Mouse (Mus musculus) thymus, adult 2 months (tissue): ENCODE results near the gene Ift81. TPM values are rescaled to one million over a fixed set of nuclear protein-coding genes. Genes with fewer than 3 reads are reported as not detected.
A peak's percentile ranks its signal among the peaks of the same experiment; 100 is the strongest.

ENCODE experiments used
- DNase-seq: peaks from one replicate; pipeline ENCODE4 v3.0.0; 2021
- H3K27ac ChIP-seq: fragments of 200-500 bp; 2 replicates; pipeline ENCODE4 v1.5.1; 2012; ENCODE audit warnings: low read length, control low read depth; ENCODE audit not compliant: control insufficient read depth, insufficient read depth
- H3K27me3 ChIP-seq: fragments of 200-500 bp; 2 replicates; pipeline ENCODE4 v1.6.1; 2012; ENCODE audit warnings: mild to moderate bottlenecking, low read length, moderate library complexity, mixed read lengths; ENCODE audit not compliant: control insufficient read depth, insufficient read depth
- H3K36me3 ChIP-seq: fragments of 200-500 bp; 2 replicates; pipeline ENCODE4 v1.6.1; 2012; ENCODE audit warnings: mild to moderate bottlenecking, low read length, moderate library complexity; ENCODE audit not compliant: control insufficient read depth, insufficient read depth
- H3K4me1 ChIP-seq: fragments of 200-500 bp; replicated peaks from 2 replicates; pipeline ENCODE4 v1.6.1; 2012; ENCODE audit warnings: low read length; ENCODE audit not compliant: control insufficient read depth, insufficient read depth
- H3K4me3 ChIP-seq: fragments of 200-500 bp; 2 replicates; pipeline ENCODE4 v1.5.1; 2012; ENCODE audit warnings: mild to moderate bottlenecking, low read length, control low read depth, moderate library complexity; ENCODE audit not compliant: control insufficient read depth, insufficient read depth
- CTCF ChIP-seq: fragments of 200-500 bp; IDR thresholded peaks from 2 replicates; pipeline ENCODE4 v1.5.1; 2012; ENCODE audit warnings: mild to moderate bottlenecking, control low read depth, low read length, moderate library complexity, borderline replicate concordance; ENCODE audit not compliant: control insufficient read depth, poor library complexity, insufficient read depth; ENCODE audit errors: extremely low read depth
- POLR2A ChIP-seq: fragments of 200-500 bp; IDR thresholded peaks from 2 replicates; pipeline ENCODE4 v1.6.1; 2012; ENCODE audit warnings: mild to moderate bottlenecking, low read length, control low read depth, moderate library complexity; ENCODE audit not compliant: control insufficient read depth, poor library complexity, insufficient read depth; ENCODE audit errors: extremely low read depth
- WGBS: fragments of 180-500 bp; shearing (Covaris S2); methylation state at CpG from one replicate; pipeline ENCODE4 v1.1.7; 2018; 5-methylcytosine and 5-hydroxymethylcytosine counted together
- polyA plus RNA-seq: library from polyadenylated mRNA; depleted of rRNA; stranded (reverse); fragments of >200 nt; gene quantifications from 2 replicates; pipeline ENCODE4 v1.2.3, GENCODE M21; 2012; rRNA removed

Ift81 gene
- polyA plus RNA-seq, result 0.52 and 1.6 TPM in 2 replicates

- peak; percentile 38; the same call in 1 of the 2 replicates for TF ChIP-seq CTCF
- TF ChIP-seq POLR2A, result 0 out of 2 replicates have a peak, but pooled peaks have one; percentile 40
- DNase-seq, result peak; percentile 97
- Histone ChIP-seq H3K27ac (no peak within 1 kb of the TSS), H3K36me3 (no peaks in the 10 kb centered on the region), H3K4me1 (peaks cover 7% of the 10 kb centered on the region), H3K27me3 (no peaks in the 10 kb centered on the region), H3K4me3 (peak within 1 kb of the TSS; percentile 62)
- 5% methylated on average over 67 of the region's 67 CpGs for WGBS
These were observed at the start of gene Ift81 for GRCm38 (mm10) chr5:122613908-122614732. Gene Ift81, minus strand, starts transcription at chr5:122614518.

- no peak overlapping the region for H3K4me3 ChIP-seq
- no peaks in the 10 kb centered on the region for H3K36me3 ChIP-seq
- H3K4me1 ChIP-seq, result no peaks in the 10 kb centered on the region
- no peaks in the 10 kb centered on the region for H3K27me3 ChIP-seq
- DNase-seq, result no peak
- 97% methylated on average over 6 of the region's 6 CpGs for WGBS
- H3K27ac ChIP-seq, result no peak overlapping the region
- no peak for TF ChIP-seq CTCF
- no peak for TF ChIP-seq POLR2A
These were observed 48.2 kb upstream of the Ift81 start for GRCm38 (mm10) chr5:122662501-122662900.

- Histone ChIP-seq H3K4me1 (peaks cover 28% of the 10 kb centered on the region), H3K4me3 (no peak overlapping the region), H3K36me3 (no peaks in the 10 kb centered on the region), H3K27me3 (no peaks in the 10 kb centered on the region), H3K27ac (no peak overlapping the region)
- no peak for TF ChIP-seq CTCF
- TF ChIP-seq POLR2A, result no peak
- no peak for DNase-seq
- 97% methylated on average over 12 of the region's 12 CpGs for WGBS
These were observed 42.5 kb upstream of the Ift81 start for GRCm38 (mm10) chr5:122656808-122657207.

GRCm38 (mm10) chr5:122654268-122654573 is 39.9 kb upstream of the Ift81 start:
- H3K4me3 ChIP-seq, result no peak overlapping the region
- H3K4me1 ChIP-seq, result peaks cover 43% of the 10 kb centered on the region
- no peak overlapping the region for H3K27ac ChIP-seq
- H3K27me3 ChIP-seq, result no peaks in the 10 kb centered on the region
- DNase-seq, result no peak
- no peak for TF ChIP-seq CTCF
- TF ChIP-seq POLR2A, result no peak
- 91% methylated on average over 5 of the region's 5 CpGs for WGBS
- H3K36me3 ChIP-seq, result no peaks in the 10 kb centered on the region

GRCm38 (mm10) chr5:122653446-122654267 is 39.3 kb upstream of the Ift81 start:
- Histone ChIP-seq H3K27ac (peak overlapping the region; percentile 32; the same call in 1 of the 2 replicates), H3K36me3 (no peaks in the 10 kb centered on the region), H3K27me3 (no peaks in the 10 kb centered on the region), H3K4me3 (peak overlapping the region; percentile 28), H3K4me1 (peaks cover 44% of the 10 kb centered on the region)
- TF ChIP-seq POLR2A (no peak), CTCF (no peak)
- WGBS, result 19% methylated on average over 15 of the region's 15 CpGs
- peak; percentile 49 for DNase-seq

GRCm38 (mm10) chr5:122653112-122653445 is 38.8 kb upstream of the Ift81 start:
- no peak for DNase-seq
- no peak for TF ChIP-seq CTCF
- no peak for TF ChIP-seq POLR2A
- Histone ChIP-seq H3K36me3 (no peaks in the 10 kb centered on the region), H3K27me3 (no peaks in the 10 kb centered on the region), H3K4me1 (peaks cover 44% of the 10 kb centered on the region), H3K4me3 (peak overlapping the region; percentile 28), H3K27ac (no peak overlapping the region)
- under 1% methylated on average over 10 of the region's 10 CpGs for WGBS
